8 mouse cellular contexts compared by ENCODE assay signal in the genomic region with DNA sequence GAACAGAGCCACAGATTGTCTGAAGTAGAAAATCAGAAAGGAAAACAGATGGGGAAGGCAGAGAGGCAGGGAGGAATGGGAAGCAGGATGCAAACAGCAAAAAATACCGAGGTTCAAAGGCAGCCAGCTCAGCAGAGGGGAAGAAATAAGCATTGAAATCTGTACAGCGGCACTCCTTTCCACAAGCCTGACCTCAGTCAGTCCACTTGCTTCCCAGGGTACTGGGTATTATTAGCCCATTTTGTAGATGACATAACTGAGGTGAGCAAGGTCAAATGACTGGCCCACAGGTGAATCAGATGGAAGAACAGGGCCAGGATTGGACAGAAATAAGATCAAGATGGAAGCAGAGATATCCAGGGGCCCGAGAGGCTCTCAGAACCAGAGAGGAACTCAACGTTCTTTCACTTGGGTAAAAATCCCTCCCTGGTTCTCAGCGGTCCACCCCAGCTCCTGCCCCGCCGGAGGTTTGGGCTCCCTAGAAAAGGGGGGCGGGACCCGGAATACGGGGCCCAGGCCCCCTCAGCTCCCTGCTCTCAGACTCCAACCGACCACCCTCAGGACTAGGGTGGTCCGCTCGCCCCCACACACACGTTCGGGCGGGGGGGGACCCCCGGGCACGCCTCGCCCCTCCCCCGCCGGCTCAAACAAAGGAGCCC. TPM values are rescaled to one million over a fixed set of nuclear protein-coding genes. Genes with fewer than 3 reads are reported as not detected.
DNase-seq lines count a peak whose midpoint lies in the region; ATAC-seq and TF ChIP-seq lines count a peak whose summit lies in the region.

No protein-coding gene starts in this region.

- peaks cover 12% of the 10 kb centered on the region; the same call in 1 of the 2 replicates for H3K36me3 ChIP-seq in kidney, postnatal 0 days (ENCODE audit: insufficient read depth, low read length)
- H3K36me3 ChIP-seq in hindbrain, embryonic 13.5 days = peaks cover 8% of the 10 kb centered on the region
- H3K36me3 ChIP-seq in midbrain, embryonic 16.5 days (ENCODE audit: control insufficient read depth, insufficient read depth, low read length) = no peaks in the 10 kb centered on the region

- H3K4me3 ChIP-seq in kidney, postnatal 0 days (replicated peaks; ENCODE audit: low read depth, low read length) = peak overlapping the region; percentile 92
- H3K4me3 ChIP-seq in bone marrow macrophage, adult 2 months (ENCODE audit: insufficient read depth, low read length) = peak overlapping the region; percentile 60
- peak overlapping the region; percentile 65 for H3K4me3 ChIP-seq in hindbrain, embryonic 13.5 days
- peak overlapping the region; percentile 75 for H3K4me3 ChIP-seq in midbrain, embryonic 16.5 days (ENCODE audit: low read depth, low read length)

- peak; percentile 40 for DNase-seq in kidney, postnatal 0 days (ENCODE audit: low spot score)
- no peak for DNase-seq in kidney, postnatal 36 days
- DNase-seq in right cerebral cortex, adult 2 months (ENCODE audit: low spot score in 2 of 2) = no peak
- DNase-seq in kidney, adult 18-20 months = no peak
- no peak for DNase-seq in thymus, postnatal 25 days

- H3K27ac ChIP-seq in kidney, postnatal 0 days = peak overlapping the region; percentile 84
- H3K27ac ChIP-seq in bone marrow macrophage, adult 2 months (ENCODE audit: insufficient read depth, low read depth, low read length) = no peak overlapping the region
- H3K27ac ChIP-seq in hindbrain, embryonic 13.5 days = peak overlapping the region; percentile 83
- peak overlapping the region; percentile 59 for H3K27ac ChIP-seq in midbrain, embryonic 16.5 days (ENCODE audit: low read length)

- no peak for TF ChIP-seq CTCF in kidney, postnatal 0 days (IDR thresholded peaks at IDR 0.05; ENCODE audit: low read depth)
- TF ChIP-seq CTCF in bone marrow macrophage, adult 2 months (IDR thresholded peaks at IDR 0.05; ENCODE audit: low read depth, low read length) = no peak

- no peak for TF ChIP-seq POLR2A in bone marrow macrophage, adult 2 months (IDR thresholded peaks at IDR 0.05; ENCODE audit: borderline replicate concordance, low read depth, low read length)

- 1% methylated on average over 19 of the region's 21 CpGs for WGBS in kidney, postnatal 0 days
- WGBS in hindbrain, embryonic 13.5 days = under 1% methylated on average over 19 of the region's 21 CpGs
- under 1% methylated on average over 17 of the region's 21 CpGs for WGBS in midbrain, embryonic 16.5 days

- H3K27me3 ChIP-seq in kidney, postnatal 0 days (ENCODE audit: insufficient read depth, low read length) = no peaks in the 10 kb centered on the region
- H3K27me3 ChIP-seq in hindbrain, embryonic 13.5 days = no peaks in the 10 kb centered on the region
- H3K27me3 ChIP-seq in midbrain, embryonic 16.5 days (ENCODE audit: control insufficient read depth, insufficient read depth, low read depth, low read length) = no peaks in the 10 kb centered on the region

- H3K4me1 ChIP-seq in kidney, postnatal 0 days (replicated peaks; ENCODE audit: insufficient read depth, low read length) = peaks cover 5% of the 10 kb centered on the region
- H3K4me1 ChIP-seq in bone marrow macrophage, adult 2 months (ENCODE audit: control insufficient read depth, insufficient read depth, low read length) = no peaks in the 10 kb centered on the region
- H3K4me1 ChIP-seq in hindbrain, embryonic 13.5 days (replicated peaks) = peaks cover 85% of the 10 kb centered on the region
- H3K4me1 ChIP-seq in midbrain, embryonic 16.5 days (ENCODE audit: control insufficient read depth, insufficient read depth, low read length) = peaks cover 41% of the 10 kb centered on the region

- peak overlapping the region; percentile 89 for H3K4me2 ChIP-seq in kidney, postnatal 0 days (ENCODE audit: low read length)
- H3K4me2 ChIP-seq in hindbrain, embryonic 13.5 days = peak overlapping the region; percentile 80
- H3K4me2 ChIP-seq in midbrain, embryonic 16.5 days (ENCODE audit: low read length) = peak overlapping the region; percentile 97

- ATAC-seq in kidney, postnatal 0 days (replicated peaks; ENCODE audit: low FRiP score, low read depth) = peak; percentile 26
- no peak; the same call in 1 of the 2 replicates for ATAC-seq in hindbrain, embryonic 13.5 days (ENCODE audit: low FRiP score)
- ATAC-seq in midbrain, embryonic 16.5 days = peak; percentile 14; the same call in 1 of the 2 replicates

- H3K9ac ChIP-seq in kidney, postnatal 0 days (ENCODE audit: low read depth, low read length) = peak overlapping the region; percentile 93
- peak overlapping the region; percentile 87 for H3K9ac ChIP-seq in hindbrain, embryonic 13.5 days
- peak overlapping the region; percentile 80 for H3K9ac ChIP-seq in midbrain, embryonic 16.5 days (ENCODE audit: low read depth, low read length)

- no peaks in the 10 kb centered on the region for H3K9me3 ChIP-seq in kidney, postnatal 0 days (replicated peaks; ENCODE audit: low read length)
- H3K9me3 ChIP-seq in hindbrain, embryonic 13.5 days = no peaks in the 10 kb centered on the region
- no peaks in the 10 kb centered on the region for H3K9me3 ChIP-seq in midbrain, embryonic 16.5 days (replicated peaks; ENCODE audit: control insufficient read depth, low read length, poor library complexity, severe bottlenecking)

RNA-seq across cellular contexts. Expression of a gene that starts 0.6 kb away (rescaled TPM):
- 24.4 and 25.4 TPM in 2 replicates for polyA plus RNA-seq in kidney, postnatal 0 days (2015; fragmentation: Nextera tagmentation; extraction: Ambion mirVana)
- not detected in 2 replicates for polyA plus RNA-seq in bone marrow macrophage, adult 2 months (2012; ENCODE audit: insufficient read depth, insufficient read length, missing spikeins)
- polyA plus RNA-seq in hindbrain, embryonic 13.5 days (2015; fragmentation: Nextera tagmentation; extraction: Ambion mirVana) = 8.6 and 9.8 TPM in 2 replicates
- polyA plus RNA-seq in midbrain, embryonic 16.5 days (2015; fragmentation: Nextera tagmentation; extraction: Ambion mirVana) = 3.7 and 4.2 TPM in 2 replicates

RNA-seq across cellular contexts. Expression of a gene that starts 12.6 kb away (rescaled TPM):
- polyA plus RNA-seq in kidney, postnatal 0 days (2015; fragmentation: Nextera tagmentation; extraction: Ambion mirVana) = 85.4 and 90.7 TPM in 2 replicates
- polyA plus RNA-seq in bone marrow macrophage, adult 2 months (2012; ENCODE audit: insufficient read depth, insufficient read length, missing spikeins) = 315 and 328 TPM in 2 replicates
- polyA plus RNA-seq in hindbrain, embryonic 13.5 days (2015; fragmentation: Nextera tagmentation; extraction: Ambion mirVana) = 41.5 and 47.0 TPM in 2 replicates
- 60.6 and 78.2 TPM in 2 replicates for polyA plus RNA-seq in midbrain, embryonic 16.5 days (2015; fragmentation: Nextera tagmentation; extraction: Ambion mirVana)

RNA-seq across cellular contexts. Expression of a gene that starts 14.4 kb away (rescaled TPM):
- 4.2 and 6.1 TPM in 2 replicates for polyA plus RNA-seq in kidney, postnatal 0 days (2015; fragmentation: Nextera tagmentation; extraction: Ambion mirVana)
- polyA plus RNA-seq in bone marrow macrophage, adult 2 months (2012; ENCODE audit: insufficient read depth, insufficient read length, missing spikeins) = not detected in 2 replicates
- 46.8 and 49.7 TPM in 2 replicates for polyA plus RNA-seq in hindbrain, embryonic 13.5 days (2015; fragmentation: Nextera tagmentation; extraction: Ambion mirVana)
- polyA plus RNA-seq in midbrain, embryonic 16.5 days (2015; fragmentation: Nextera tagmentation; extraction: Ambion mirVana) = 40.5 and 59.0 TPM in 2 replicates

RNA-seq across cellular contexts. Expression of a gene that starts 24.6 kb away (rescaled TPM):
- 0.57 and 0.62 TPM in 2 replicates for polyA plus RNA-seq in kidney, postnatal 0 days (2015; fragmentation: Nextera tagmentation; extraction: Ambion mirVana)
- not detected in 2 replicates for polyA plus RNA-seq in bone marrow macrophage, adult 2 months (2012; ENCODE audit: insufficient read depth, insufficient read length, missing spikeins)
- 0.14 and 0.17 TPM in 2 replicates for polyA plus RNA-seq in hindbrain, embryonic 13.5 days (2015; fragmentation: Nextera tagmentation; extraction: Ambion mirVana)
- 0.09 and 0.25 TPM in 2 replicates for polyA plus RNA-seq in midbrain, embryonic 16.5 days (2015; fragmentation: Nextera tagmentation; extraction: Ambion mirVana)

RNA-seq across cellular contexts. Expression of a gene that starts 27.9 kb away (rescaled TPM):
- polyA plus RNA-seq in kidney, postnatal 0 days (2015; fragmentation: Nextera tagmentation; extraction: Ambion mirVana) = 6.2 TPM in 2 replicates
- not detected in 2 replicates for polyA plus RNA-seq in bone marrow macrophage, adult 2 months (2012; ENCODE audit: insufficient read depth, insufficient read length, missing spikeins)
- 1.1 and 1.3 TPM in 2 replicates for polyA plus RNA-seq in hindbrain, embryonic 13.5 days (2015; fragmentation: Nextera tagmentation; extraction: Ambion mirVana)
- polyA plus RNA-seq in midbrain, embryonic 16.5 days (2015; fragmentation: Nextera tagmentation; extraction: Ambion mirVana) = 0.96 and 0.98 TPM in 2 replicates
